Mouse (Mus musculus): ENCODE measurements around the gene P3h3.

DNA sequence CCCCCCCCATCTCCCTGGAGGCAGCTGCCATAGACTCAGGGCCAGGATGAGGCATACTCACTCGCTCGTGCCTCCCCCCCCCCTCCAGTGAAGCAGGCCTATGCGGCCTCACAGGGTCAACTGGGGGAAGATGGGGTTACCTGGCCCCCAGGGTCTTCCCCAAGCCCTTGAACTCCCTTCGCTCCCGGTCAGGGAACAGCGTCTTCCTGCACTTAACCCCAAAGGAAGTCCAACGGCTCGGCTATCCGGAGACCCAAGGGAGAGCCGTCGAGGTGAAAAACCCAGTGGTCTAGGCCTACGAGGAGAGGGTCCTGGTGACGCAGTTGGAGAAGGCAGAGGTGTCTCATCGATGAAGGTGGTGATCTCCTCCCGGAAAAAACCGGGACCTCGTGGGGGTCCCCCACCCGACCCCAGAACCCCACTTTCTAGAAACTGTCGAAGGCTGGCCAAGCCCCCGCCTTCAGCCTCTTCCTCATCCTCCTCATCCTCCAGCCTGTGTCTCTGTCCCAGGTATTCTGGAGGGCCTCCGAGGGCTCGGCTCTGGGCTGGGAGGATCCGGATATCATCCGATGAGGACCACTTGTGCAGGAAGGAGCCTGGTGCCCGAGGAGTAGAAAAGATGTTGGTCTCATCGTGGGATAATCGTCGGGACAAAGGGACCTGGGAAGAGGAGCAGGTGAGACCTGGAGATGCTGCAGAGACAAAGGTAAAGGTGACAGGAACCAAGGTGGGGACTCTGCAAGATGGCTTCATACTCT is 1.2 kb upstream of the P3h3 start:
- TF ChIP-seq CTCF (IDR thresholded peaks at IDR 0.05; ENCODE audit: low read depth, low read length), result no peak
- no peak for TF ChIP-seq POLR2A (IDR thresholded peaks at IDR 0.05; ENCODE audit: borderline replicate concordance, low read depth, low read length)
